Mouse (Mus musculus): Measurements from ENCODE around the gene Pitpnc1. TPM values are rescaled to one million over a fixed set of nuclear protein-coding genes. Genes with fewer than 3 reads are reported as not detected.
"Not testable (repeated sequence)": the region's sequence is repeated elsewhere in the genome, so short reads cannot be mapped to it uniquely, and the experiment has no call there.

Gene Pitpnc1
- 0.25 TPM for polyA plus RNA-seq (2012; fragmentation: generic; extraction: Trizol)
- long read RNA-seq, experiment 1 = 0 reads
- long read RNA-seq, experiment 2, partial matches to known transcripts = 0 of 2 reads
- long read RNA-seq, experiment 2, other reads (novel, unspliced or antisense) = 2 of 2 reads

GRCm38 (mm10) chr11:107470521-107471041, at the start of gene Pitpnc1:
Pitpnc1 (minus strand) TSS chr11:107470699.
- TF ChIP-seq CEBPB (IDR thresholded peaks at IDR 0.05; ENCODE audit: low read depth) = no peak
- no peak for TF ChIP-seq MYOD1 (IDR thresholded peaks at IDR 0.05; ENCODE audit: control insufficient read depth, insufficient read length, low read depth)
- TF ChIP-seq MYOG (IDR thresholded peaks at IDR 0.05; ENCODE audit: control insufficient read depth, extremely low read depth, insufficient read length) = no peak
- TF ChIP-seq CTCF (IDR thresholded peaks at IDR 0.05; ENCODE audit: control insufficient read depth, insufficient read depth, insufficient read length) = no peak
- TF ChIP-seq MAX (IDR thresholded peaks at IDR 0.05) = no peak
- no peak for TF ChIP-seq USF1 (IDR thresholded peaks at IDR 0.05; ENCODE audit: low read depth)
- no peak for TF ChIP-seq FOSL1 (IDR thresholded peaks at IDR 0.05; ENCODE audit: insufficient read depth, low read length, poor library complexity, severe bottlenecking)
- H3K79me3 ChIP-seq (ENCODE audit: low read depth) = no peaks in the 10 kb centered on the region
- no peaks in the 10 kb centered on the region for H3K79me2 ChIP-seq (ENCODE audit: control insufficient read depth, insufficient read depth)
- H3K4me3 ChIP-seq (ENCODE audit: insufficient read depth, poor library complexity, severe bottlenecking) = peak within 1 kb of the TSS; percentile 37
- H3K36me3 ChIP-seq (ENCODE audit: control insufficient read depth, insufficient read depth) = no peaks in the 10 kb centered on the region
- no peaks in the 10 kb centered on the region for H3K27me3 ChIP-seq (ENCODE audit: control insufficient read depth, insufficient read depth, insufficient read length)
- H3ac ChIP-seq (ENCODE audit: control insufficient read depth, insufficient read length, low read depth) = peak within 1 kb of the TSS; percentile 79

- TF ChIP-seq MYOG (IDR thresholded peaks at IDR 0.05; ENCODE audit: control insufficient read depth, extremely low read depth, insufficient read length) (no peak), CEBPB (IDR thresholded peaks at IDR 0.05; ENCODE audit: low read depth) (no peak), MYOD1 (IDR thresholded peaks at IDR 0.05; ENCODE audit: control insufficient read depth, insufficient read length, low read depth) (no peak), CTCF (IDR thresholded peaks at IDR 0.05; ENCODE audit: control insufficient read depth, insufficient read depth, insufficient read length) (no peak), MAX (IDR thresholded peaks at IDR 0.05) (no peak), FOSL1 (IDR thresholded peaks at IDR 0.05; ENCODE audit: insufficient read depth, low read length, poor library complexity, severe bottlenecking) (no peak), USF1 (IDR thresholded peaks at IDR 0.05; ENCODE audit: low read depth) (no peak)
- no peaks in the 10 kb centered on the region for H3K27me3 ChIP-seq (ENCODE audit: control insufficient read depth, insufficient read depth, insufficient read length)
- no peaks in the 10 kb centered on the region for H3K79me3 ChIP-seq (ENCODE audit: low read depth)
Observed at GRCm38 (mm10) chr11:107518645-107519429, 48.3 kb upstream of the Pitpnc1 start.

GRCm38 (mm10) chr11:107516387-107516786, 45.9 kb upstream of the Pitpnc1 start:
- TF ChIP-seq FOSL1 (IDR thresholded peaks at IDR 0.05; ENCODE audit: insufficient read depth, low read length, poor library complexity, severe bottlenecking) = no peak
- TF ChIP-seq MYOG (IDR thresholded peaks at IDR 0.05; ENCODE audit: control insufficient read depth, extremely low read depth, insufficient read length) = no peak
- TF ChIP-seq MYOD1 (IDR thresholded peaks at IDR 0.05; ENCODE audit: control insufficient read depth, insufficient read length, low read depth) = no peak
- no peak for TF ChIP-seq USF1 (IDR thresholded peaks at IDR 0.05; ENCODE audit: low read depth)
- no peak for TF ChIP-seq CEBPB (IDR thresholded peaks at IDR 0.05; ENCODE audit: low read depth)
- no peak for TF ChIP-seq MAX (IDR thresholded peaks at IDR 0.05)
- TF ChIP-seq CTCF (IDR thresholded peaks at IDR 0.05; ENCODE audit: control insufficient read depth, insufficient read depth, insufficient read length) = no peak
- Histone ChIP-seq H3ac (ENCODE audit: control insufficient read depth, insufficient read length, low read depth) (no peak overlapping the region), H3K79me3 (ENCODE audit: low read depth) (no peaks in the 10 kb centered on the region), H3K36me3 (ENCODE audit: control insufficient read depth, insufficient read depth) (no peaks in the 10 kb centered on the region), H3K4me3 (ENCODE audit: insufficient read depth, poor library complexity, severe bottlenecking) (no peak overlapping the region), H3K79me2 (ENCODE audit: control insufficient read depth, insufficient read depth) (no peaks in the 10 kb centered on the region), H3K27me3 (ENCODE audit: control insufficient read depth, insufficient read depth, insufficient read length) (no peaks in the 10 kb centered on the region)

More at GRCm38 (mm10) chr11:107518645-107519429, 48.3 kb upstream of the Pitpnc1 start:
- Histone ChIP-seq H3K4me3 (ENCODE audit: insufficient read depth, poor library complexity, severe bottlenecking) (no peak overlapping the region), H3ac (ENCODE audit: control insufficient read depth, insufficient read length, low read depth) (no peak overlapping the region), H3K36me3 (ENCODE audit: control insufficient read depth, insufficient read depth) (no peaks in the 10 kb centered on the region), H3K79me2 (ENCODE audit: control insufficient read depth, insufficient read depth) (no peaks in the 10 kb centered on the region)

GRCm38 (mm10) chr11:107513047-107513446, 42.5 kb upstream of the Pitpnc1 start:
- Histone ChIP-seq H3K36me3 (ENCODE audit: control insufficient read depth, insufficient read depth) (no peaks in the 10 kb centered on the region), H3K79me3 (ENCODE audit: low read depth) (no peaks in the 10 kb centered on the region), H3K4me3 (ENCODE audit: insufficient read depth, poor library complexity, severe bottlenecking) (no peak overlapping the region), H3K79me2 (ENCODE audit: control insufficient read depth, insufficient read depth) (no peaks in the 10 kb centered on the region), H3ac (ENCODE audit: control insufficient read depth, insufficient read length, low read depth) (no peak overlapping the region), H3K27me3 (ENCODE audit: control insufficient read depth, insufficient read depth, insufficient read length) (no peaks in the 10 kb centered on the region)
- no peak for TF ChIP-seq CEBPB (IDR thresholded peaks at IDR 0.05; ENCODE audit: low read depth)
- no peak for TF ChIP-seq FOSL1 (IDR thresholded peaks at IDR 0.05; ENCODE audit: insufficient read depth, low read length, poor library complexity, severe bottlenecking)
- no peak for TF ChIP-seq USF1 (IDR thresholded peaks at IDR 0.05; ENCODE audit: low read depth)
- no peak for TF ChIP-seq MYOG (IDR thresholded peaks at IDR 0.05; ENCODE audit: control insufficient read depth, extremely low read depth, insufficient read length)
- no peak for TF ChIP-seq CTCF (IDR thresholded peaks at IDR 0.05; ENCODE audit: control insufficient read depth, insufficient read depth, insufficient read length)
- no peak for TF ChIP-seq MYOD1 (IDR thresholded peaks at IDR 0.05; ENCODE audit: control insufficient read depth, insufficient read length, low read depth)

GRCm38 (mm10) chr11:107511954-107512353, 41.5 kb upstream of the Pitpnc1 start:
- H3K79me2 ChIP-seq (ENCODE audit: control insufficient read depth, insufficient read depth); H3K27me3 ChIP-seq (ENCODE audit: control insufficient read depth, insufficient read depth, insufficient read length): not testable (repeated sequence)

More at GRCm38 (mm10) chr11:107511954-107512353, 41.5 kb upstream of the Pitpnc1 start:
- not testable (repeated sequence) for H3K4me3 ChIP-seq (ENCODE audit: insufficient read depth, poor library complexity, severe bottlenecking); H3ac ChIP-seq (ENCODE audit: control insufficient read depth, insufficient read length, low read depth); H3K79me3 ChIP-seq (ENCODE audit: low read depth); H3K36me3 ChIP-seq (ENCODE audit: control insufficient read depth, insufficient read depth)
- peak; percentile 34 for TF ChIP-seq CTCF (IDR thresholded peaks at IDR 0.05; ENCODE audit: control insufficient read depth, insufficient read depth, insufficient read length)
- TF ChIP-seq USF1 (IDR thresholded peaks at IDR 0.05; ENCODE audit: low read depth) = peak; percentile 33
- TF ChIP-seq MAX (IDR thresholded peaks at IDR 0.05) = peak; percentile 50

All from C2C12 (cell line).